Mouse (Mus musculus): Measurements from ENCODE around the gene Syngr3. TPM values are rescaled to one million over a fixed set of nuclear protein-coding genes. Genes with fewer than 3 reads are reported as not detected.
A peak's percentile ranks its signal among the peaks of the same experiment; 100 is the strongest.
"Not testable (repeated sequence)": the region's sequence is repeated elsewhere in the genome, so short reads cannot be mapped to it uniquely, and the experiment has no call there.

Syngr3 gene
- polyA plus RNA-seq, 1 experiment from 2014 or later = 1.0 TPM

- ATAC-seq (ENCODE audit: insufficient number of reproducible peaks, low FRiP score) = no peak
- H3K9ac ChIP-seq = no peak overlapping the region
- WGBS = 65% methylated on average over 17 of the region's 17 CpGs
Measured at GRCm38 (mm10) chr17:24728184-24728583, 38.4 kb upstream of the Syngr3 start.

DNA sequence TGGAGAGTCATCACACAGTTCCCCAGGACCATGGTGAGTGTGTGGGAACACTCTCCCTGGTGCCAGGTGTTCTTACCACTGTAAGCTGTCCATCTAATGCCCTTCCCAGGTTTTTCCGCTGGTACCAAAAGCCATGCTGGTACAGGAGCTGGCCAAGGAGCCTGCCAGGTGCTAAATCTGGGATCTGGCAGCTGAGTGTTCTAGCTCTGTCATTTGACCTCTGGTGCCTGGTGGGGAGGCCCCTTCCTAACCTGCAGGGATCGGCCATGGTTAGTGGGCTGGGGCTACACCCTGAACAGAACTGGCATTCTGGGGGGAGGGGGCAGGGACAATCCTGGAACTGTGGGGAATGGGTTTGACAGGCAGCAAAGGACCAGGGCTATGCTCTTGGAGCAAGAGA, 37.9 kb upstream of the Syngr3 start, which contains the start of gene Rpl3l:
Gene Rpl3l (plus strand): TSS at position 203 of the 400 bp plus-strand sequence.
- ATAC-seq (ENCODE audit: insufficient number of reproducible peaks, low FRiP score) = no peak
- H3K4me3 ChIP-seq = no peak within 1 kb of the TSS
- no peak within 1 kb of the TSS for H3K27ac ChIP-seq (ENCODE audit: poor library complexity, severe bottlenecking)
- no peaks in the 10 kb centered on the region for H3K9me3 ChIP-seq (replicated peaks)
- peaks cover 20% of the 10 kb centered on the region for H3K4me1 ChIP-seq (replicated peaks)
- peaks cover 1% of the 10 kb centered on the region for H3K36me3 ChIP-seq
- no peak within 1 kb of the TSS for H3K4me2 ChIP-seq
- peaks cover 10% of the 10 kb centered on the region; the same call in 1 of the 2 replicates for H3K27me3 ChIP-seq (replicated peaks)
- 68% methylated on average over 2 of the region's 2 CpGs for WGBS
- H3K9ac ChIP-seq = no peak within 1 kb of the TSS

More at GRCm38 (mm10) chr17:24728184-24728583, 38.4 kb upstream of the Syngr3 start:
- no peaks in the 10 kb centered on the region for H3K36me3 ChIP-seq
- no peaks in the 10 kb centered on the region for H3K9me3 ChIP-seq (replicated peaks)
- no peak overlapping the region for H3K4me3 ChIP-seq
- no peak overlapping the region for H3K4me2 ChIP-seq
- H3K27me3 ChIP-seq (replicated peaks) = peaks cover 10% of the 10 kb centered on the region; the same call in 1 of the 2 replicates
- H3K4me1 ChIP-seq (replicated peaks) = peaks cover 17% of the 10 kb centered on the region
- H3K27ac ChIP-seq (ENCODE audit: poor library complexity, severe bottlenecking) = no peak overlapping the region

DNA sequence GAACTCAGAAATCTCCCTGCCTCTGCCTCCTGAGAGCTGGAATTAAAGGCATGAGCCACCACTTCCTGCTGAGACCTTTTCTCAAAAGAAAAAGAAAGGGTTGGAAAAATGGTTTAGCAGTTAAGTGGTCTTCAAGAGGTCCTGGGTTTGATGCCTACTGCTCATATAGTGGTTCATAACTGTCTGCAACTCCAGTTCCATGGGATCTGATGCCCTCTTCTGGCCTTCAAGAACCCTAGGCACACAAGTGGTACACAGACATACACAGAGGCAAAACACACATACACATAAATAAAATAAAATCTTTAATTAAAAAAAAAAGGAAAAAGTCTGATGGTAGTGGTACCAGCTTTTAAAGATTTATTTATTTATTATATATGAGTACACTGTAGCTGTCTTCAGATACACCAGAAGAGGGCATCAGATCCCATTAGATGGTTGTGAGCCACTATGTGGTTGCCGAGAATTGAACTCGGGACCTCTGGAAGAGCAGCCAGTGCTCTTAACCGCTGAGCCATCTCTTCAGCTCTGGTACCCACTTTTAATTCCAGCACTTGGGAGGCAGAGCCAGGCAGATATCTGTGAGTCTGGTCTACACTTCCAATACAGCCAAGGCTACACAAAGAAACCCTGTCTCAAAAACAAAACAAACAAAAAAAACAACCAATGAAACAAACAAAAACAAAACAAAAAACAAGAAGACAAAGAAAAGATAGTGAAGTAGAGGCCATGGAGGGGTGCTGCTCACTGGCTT, 36.1 kb upstream of the Syngr3 start:
- 64% methylated on average over 3 of the region's 3 CpGs for WGBS

GRCm38 (mm10) chr17:24724184-24724583, 34.4 kb upstream of the Syngr3 start, which contains the start of gene Ndufb10:
Ndufb10 (minus strand) TSS chr17:24724478.
- WGBS = under 1% methylated on average over 30 of the region's 30 CpGs
- Histone ChIP-seq H3K4me3 (peak within 1 kb of the TSS; percentile 79), H3K4me1 (replicated peaks) (peaks cover 25% of the 10 kb centered on the region), H3K9ac (peak within 1 kb of the TSS; percentile 93), H3K36me3 (peaks cover 17% of the 10 kb centered on the region), H3K27ac (ENCODE audit: poor library complexity, severe bottlenecking) (peak within 1 kb of the TSS; percentile 91), H3K4me2 (peak within 1 kb of the TSS; percentile 84), H3K27me3 (replicated peaks) (peaks cover 10% of the 10 kb centered on the region; the same call in 1 of the 2 replicates), H3K9me3 (replicated peaks) (no peaks in the 10 kb centered on the region)
- peak; percentile 82 for ATAC-seq (ENCODE audit: insufficient number of reproducible peaks, low FRiP score)

More for the DNA sequence above, 36.1 kb upstream of the Syngr3 start:
- Histone ChIP-seq H3K4me3 (no peak overlapping the region), H3K4me2 (no peak overlapping the region), H3K9me3 (replicated peaks) (no peaks in the 10 kb centered on the region), H3K27ac (ENCODE audit: poor library complexity, severe bottlenecking) (no peak overlapping the region), H3K36me3 (peaks cover 17% of the 10 kb centered on the region), H3K27me3 (replicated peaks) (peaks cover 10% of the 10 kb centered on the region; the same call in 1 of the 2 replicates), H3K4me1 (replicated peaks) (peaks cover 25% of the 10 kb centered on the region), H3K9ac (no peak overlapping the region)
- no peak for ATAC-seq (ENCODE audit: insufficient number of reproducible peaks, low FRiP score)

GRCm38 (mm10) chr17:24723881-24724180, 34.1 kb upstream of the Syngr3 start:
- ATAC-seq (ENCODE audit: insufficient number of reproducible peaks, low FRiP score) = peak; percentile 4; the same call in 1 of the 2 replicates
- H3K9me3 ChIP-seq (replicated peaks) = no peaks in the 10 kb centered on the region
- peak overlapping the region; percentile 93 for H3K9ac ChIP-seq
- H3K4me3 ChIP-seq = peak overlapping the region; percentile 79
- peak overlapping the region; percentile 84 for H3K4me2 ChIP-seq
- peaks cover 17% of the 10 kb centered on the region for H3K36me3 ChIP-seq
- under 1% methylated on average over 15 of the region's 15 CpGs for WGBS
- peak overlapping the region; percentile 91 for H3K27ac ChIP-seq (ENCODE audit: poor library complexity, severe bottlenecking)
- peaks cover 10% of the 10 kb centered on the region; the same call in 1 of the 2 replicates for H3K27me3 ChIP-seq (replicated peaks)
- H3K4me1 ChIP-seq (replicated peaks) = peaks cover 25% of the 10 kb centered on the region

DNA sequence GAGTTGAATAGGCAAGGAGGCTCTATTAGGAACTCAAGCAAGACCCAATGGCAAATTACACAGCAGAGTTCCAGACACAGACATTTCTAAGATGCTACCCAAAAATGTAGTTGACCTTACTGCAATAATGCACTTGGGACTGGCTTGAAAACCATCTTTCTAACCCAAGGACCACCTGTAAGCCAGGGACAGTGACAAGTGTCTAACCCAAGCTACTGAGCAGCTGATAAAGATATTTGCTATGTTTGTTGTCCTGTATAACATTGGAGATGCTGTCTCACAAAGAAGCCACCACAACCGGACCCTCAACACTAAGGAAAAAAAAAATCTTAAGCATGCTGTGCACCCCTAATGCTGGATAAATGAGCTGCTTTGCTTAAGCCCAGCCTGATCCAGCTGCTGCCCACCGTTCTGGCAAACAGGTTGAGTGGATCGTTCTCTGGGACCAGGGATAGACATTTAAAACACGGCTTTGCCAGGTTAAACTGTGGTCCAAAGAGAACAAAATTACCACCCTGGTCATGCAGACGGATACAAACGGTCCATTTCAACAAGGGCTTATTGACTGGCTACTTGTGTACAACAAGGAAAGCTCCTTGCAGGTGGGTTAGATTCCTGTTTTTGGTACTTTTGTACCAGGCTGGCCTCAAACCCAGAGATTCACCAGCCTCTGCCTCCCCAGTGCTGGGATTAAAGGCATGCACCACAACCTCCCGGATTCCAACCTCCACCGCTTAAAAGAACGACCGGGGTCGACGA, 33.5 kb upstream of the Syngr3 start:
- WGBS = 2% methylated on average over 12 of the region's 12 CpGs
- peaks cover 10% of the 10 kb centered on the region; the same call in 1 of the 2 replicates for H3K27me3 ChIP-seq (replicated peaks)
- H3K9me3 ChIP-seq (replicated peaks) = no peaks in the 10 kb centered on the region
- H3K27ac ChIP-seq (ENCODE audit: poor library complexity, severe bottlenecking) = peak overlapping the region; percentile 91
- peak overlapping the region; percentile 84 for H3K4me2 ChIP-seq
- peaks cover 29% of the 10 kb centered on the region for H3K4me1 ChIP-seq (replicated peaks)
- peak overlapping the region; percentile 79 for H3K4me3 ChIP-seq
- H3K9ac ChIP-seq = peak overlapping the region; percentile 93
- ATAC-seq (ENCODE audit: insufficient number of reproducible peaks, low FRiP score) = no peak
- peaks cover 22% of the 10 kb centered on the region for H3K36me3 ChIP-seq

- Histone ChIP-seq H3K9ac (peak overlapping the region; percentile 51; the same call in 1 of the 2 replicates), H3K27me3 (replicated peaks) (0 out of 2 replicates have a peak, but pooled peaks cover 1% of the 10 kb centered on the region), H3K36me3 (peaks cover 31% of the 10 kb centered on the region), H3K9me3 (replicated peaks) (no peaks in the 10 kb centered on the region), H3K4me2 (peak overlapping the region; percentile 84), H3K4me3 (peak overlapping the region; percentile 17), H3K27ac (ENCODE audit: poor library complexity, severe bottlenecking) (no peak overlapping the region), H3K4me1 (replicated peaks) (peaks cover 29% of the 10 kb centered on the region)
- 33% methylated on average over 13 of the region's 13 CpGs for WGBS
- ATAC-seq (ENCODE audit: insufficient number of reproducible peaks, low FRiP score) = no peak
Measured at GRCm38 (mm10) chr17:24722220-24722924, 32.6 kb upstream of the Syngr3 start.

- H3K9me3 ChIP-seq (replicated peaks); H3K27me3 ChIP-seq (replicated peaks); ATAC-seq (ENCODE audit: insufficient number of reproducible peaks, low FRiP score); H3K27ac ChIP-seq (ENCODE audit: poor library complexity, severe bottlenecking): not testable (repeated sequence)
- WGBS = 33% methylated on average over 7 of the region's 7 CpGs
- Histone ChIP-seq H3K4me1 (replicated peaks) (peaks cover 29% of the 10 kb centered on the region), H3K9ac (peak overlapping the region; percentile 80), H3K36me3 (peaks cover 32% of the 10 kb centered on the region), H3K4me2 (peak overlapping the region; percentile 84), H3K4me3 (peak overlapping the region; percentile 95)
Measured at GRCm38 (mm10) chr17:24721383-24721955, 31.7 kb upstream of the Syngr3 start.

GRCm38 (mm10) chr17:24720616-24721015, 30.9 kb upstream of the Syngr3 start:
- under 1% methylated on average over 11 of the region's 11 CpGs for WGBS
- H3K27ac ChIP-seq (ENCODE audit: poor library complexity, severe bottlenecking) = 0 out of 2 replicates have a peak overlapping the region, but pooled peaks have one; percentile 83
- H3K27me3 ChIP-seq (replicated peaks); ATAC-seq (ENCODE audit: insufficient number of reproducible peaks, low FRiP score); H3K9me3 ChIP-seq (replicated peaks): not testable (repeated sequence)
- H3K4me1 ChIP-seq (replicated peaks) = peaks cover 29% of the 10 kb centered on the region
- peak overlapping the region; percentile 84 for H3K4me2 ChIP-seq
- peak overlapping the region; percentile 95 for H3K4me3 ChIP-seq
- peak overlapping the region; percentile 86 for H3K9ac ChIP-seq
- H3K36me3 ChIP-seq = peaks cover 37% of the 10 kb centered on the region

DNA sequence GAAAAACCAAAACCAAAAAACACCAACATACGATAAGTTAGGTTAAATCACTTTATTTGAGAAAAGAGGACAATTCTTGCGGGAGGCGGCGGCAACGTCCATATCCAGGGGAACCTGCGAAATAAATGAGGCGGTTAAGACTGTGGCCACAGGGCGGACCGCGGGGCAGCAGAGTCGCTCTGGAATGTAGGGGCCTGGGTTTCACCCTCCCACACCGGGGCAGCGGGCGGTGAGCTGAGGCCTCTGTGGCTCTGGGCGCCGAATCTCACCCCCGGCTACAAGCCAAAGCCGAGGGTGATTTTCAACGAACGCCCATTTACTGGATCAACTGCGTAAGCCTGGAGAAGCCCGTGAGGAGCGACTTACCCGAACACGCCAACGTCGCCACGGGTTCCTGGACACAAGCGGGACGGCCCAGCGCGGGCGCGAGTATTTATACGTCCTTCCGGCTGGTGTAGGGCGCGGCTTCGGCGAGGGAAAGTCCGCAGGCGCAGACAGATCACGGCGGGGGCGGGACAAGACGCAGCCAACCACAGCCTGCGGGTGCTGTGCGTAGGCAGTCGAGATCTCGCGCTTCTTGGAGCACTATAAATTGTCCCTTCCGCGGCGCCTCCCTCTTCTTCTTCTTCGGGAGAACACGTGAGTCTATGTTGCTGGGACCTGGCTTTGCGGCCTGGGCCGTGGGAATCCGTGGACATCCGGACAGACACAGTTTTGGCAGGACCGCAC, 29.9 kb upstream of the Syngr3 start:
- Histone ChIP-seq H3K4me3 (peak overlapping the region; percentile 95), H3K4me2 (peak overlapping the region; percentile 84), H3K27ac (ENCODE audit: poor library complexity, severe bottlenecking) (peak overlapping the region; percentile 93), H3K9ac (peak overlapping the region; percentile 98), H3K36me3 (peaks cover 41% of the 10 kb centered on the region), H3K4me1 (replicated peaks) (peaks cover 29% of the 10 kb centered on the region), H3K9me3 (replicated peaks) (no peaks in the 10 kb centered on the region), H3K27me3 (replicated peaks) (no peaks in the 10 kb centered on the region)
- ATAC-seq (ENCODE audit: insufficient number of reproducible peaks, low FRiP score) = peak; percentile 98
- WGBS = under 1% methylated on average over 61 of the region's 61 CpGs
